Mouse (Mus musculus): ENCODE results near the gene Sfmbt1. TPM values are rescaled to one million over a fixed set of nuclear protein-coding genes. Genes with fewer than 3 reads are reported as not detected.
"Not testable (repeated sequence)": the region's sequence is repeated elsewhere in the genome, so short reads cannot be mapped to it uniquely, and the experiment has no call there.

Gene Sfmbt1
- polyA plus RNA-seq, 1 experiment from 2014 or later = 17.8 TPM

DNA sequence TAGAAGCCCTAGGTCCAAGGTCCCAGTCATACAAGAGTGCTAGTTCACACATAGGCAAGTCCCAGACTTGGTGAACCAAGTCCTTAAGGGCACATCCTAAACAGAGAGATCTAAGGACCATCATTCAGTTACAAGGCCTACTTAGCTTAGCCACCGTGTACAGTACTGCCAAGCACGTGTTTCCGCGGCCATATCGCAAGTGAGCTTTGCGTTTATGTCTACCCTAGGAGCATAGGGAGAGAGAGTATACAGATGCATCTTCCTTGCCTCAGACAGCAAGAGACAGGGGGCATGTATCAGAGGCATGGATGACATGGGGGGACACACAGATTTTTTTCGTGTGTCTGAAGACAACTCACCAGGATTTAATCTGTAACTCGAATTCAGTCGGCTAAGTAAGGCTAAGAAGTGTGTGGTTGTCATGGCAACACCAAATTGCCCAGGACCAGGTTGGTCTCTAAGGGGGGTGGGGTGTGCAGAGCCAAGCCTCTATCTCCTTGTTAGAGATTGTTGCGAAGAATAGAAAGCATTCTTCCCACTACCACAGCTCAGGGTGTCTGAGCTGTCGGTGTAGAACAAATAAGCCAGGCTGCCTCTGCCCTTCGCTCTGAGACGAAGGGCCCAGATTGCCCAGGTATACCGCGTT, 17.1 kb upstream of the Sfmbt1 start:
- Histone ChIP-seq H3K27me3 (ENCODE audit: insufficient read depth, poor library complexity, severe bottlenecking) (no peaks in the 10 kb centered on the region), H3K9me3 (no peaks in the 10 kb centered on the region), H3K4me1 (replicated peaks) (peaks cover 5% of the 10 kb centered on the region; the same call in 1 of the 2 replicates), H3K36me3 (peaks cover 10% of the 10 kb centered on the region; the same call in 1 of the 2 replicates), H3K4me3 (no peak overlapping the region), H3K27ac (no peak overlapping the region)
- WGBS = 81% methylated on average over 15 of the region's 15 CpGs
- DNase-seq (ENCODE audit: low spot score) = no peak

DNA sequence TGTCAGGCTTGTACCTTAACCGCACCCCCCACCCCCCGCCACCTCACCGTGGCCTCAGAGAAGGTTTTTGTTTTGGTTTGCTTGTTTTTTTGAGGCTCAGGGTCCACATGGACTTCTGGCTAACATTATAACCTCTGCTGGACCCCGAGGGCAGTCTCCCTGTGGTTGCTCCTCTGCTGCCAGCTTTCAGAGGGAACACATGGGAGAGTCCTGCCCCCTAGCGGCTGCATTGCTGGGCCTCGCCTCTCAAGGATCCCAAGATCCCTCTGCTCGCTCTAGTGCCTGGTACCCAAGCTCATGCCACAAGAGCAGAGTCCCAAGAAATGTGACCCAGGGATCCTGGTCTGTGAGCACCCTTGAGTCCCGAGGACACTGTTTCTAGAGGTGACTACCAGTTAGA, 15.0 kb upstream of the Sfmbt1 start:
- H3K36me3 ChIP-seq = no peaks in the 10 kb centered on the region
- H3K27ac ChIP-seq = no peak overlapping the region; the same call in 1 of the 2 replicates
- no peak overlapping the region for H3K4me3 ChIP-seq
- DNase-seq (ENCODE audit: low spot score) = peak; percentile 73
- no peaks in the 10 kb centered on the region for H3K9me3 ChIP-seq
- WGBS = 30% methylated on average over 8 of the region's 8 CpGs
- H3K4me1 ChIP-seq (replicated peaks) = peaks cover 5% of the 10 kb centered on the region; the same call in 1 of the 2 replicates
- H3K27me3 ChIP-seq (ENCODE audit: insufficient read depth, poor library complexity, severe bottlenecking) = no peaks in the 10 kb centered on the region

DNA sequence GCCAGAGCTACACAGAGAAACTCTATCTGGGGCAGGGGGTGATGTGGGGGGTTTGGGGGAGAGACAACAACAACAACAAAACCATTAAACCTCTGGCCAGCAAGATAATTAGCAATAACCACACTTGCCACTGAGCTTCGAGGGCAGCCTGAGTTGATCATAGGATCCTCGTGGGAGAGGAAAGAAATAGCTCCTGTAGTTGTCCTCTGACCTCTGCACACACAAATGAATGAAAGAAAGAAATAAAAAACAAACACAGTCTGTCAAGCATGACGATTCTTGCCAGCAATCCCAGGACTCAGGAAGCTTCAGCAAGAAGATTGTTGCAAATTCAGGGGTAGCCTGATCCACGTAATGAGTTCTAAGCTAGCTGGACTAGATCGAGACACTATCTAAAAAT, 12.1 kb upstream of the Sfmbt1 start:
- no peak overlapping the region for H3K27ac ChIP-seq
- 46% methylated on average over 5 of the region's 5 CpGs for WGBS
- no peaks in the 10 kb centered on the region for H3K9me3 ChIP-seq
- no peak overlapping the region for H3K4me3 ChIP-seq
- H3K4me1 ChIP-seq (replicated peaks) = peaks cover 5% of the 10 kb centered on the region; the same call in 1 of the 2 replicates
- no peaks in the 10 kb centered on the region for H3K27me3 ChIP-seq (ENCODE audit: insufficient read depth, poor library complexity, severe bottlenecking)
- no peaks in the 10 kb centered on the region for H3K36me3 ChIP-seq
- DNase-seq (ENCODE audit: low spot score) = no peak

DNA sequence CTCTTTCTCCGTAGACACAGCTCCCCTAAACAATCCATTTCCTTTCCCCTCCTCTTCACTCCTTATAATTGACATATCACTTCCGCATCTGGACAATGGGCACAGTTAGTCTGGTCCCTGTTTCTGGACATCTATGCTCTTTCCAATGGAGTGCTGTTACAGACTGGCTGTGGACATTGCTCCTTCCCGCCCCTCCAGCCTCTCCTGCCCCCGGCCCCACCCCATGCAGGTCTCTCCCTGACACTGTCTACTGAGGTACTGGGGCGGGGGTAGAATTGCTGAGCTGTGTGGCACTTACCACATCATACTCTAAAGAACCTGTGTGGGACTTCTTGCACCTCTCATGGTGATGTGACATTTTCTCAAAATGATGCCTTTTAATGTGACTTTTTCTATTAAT, 11.6 kb upstream of the Sfmbt1 start:
- DNase-seq (ENCODE audit: low spot score) = no peak
- no peak overlapping the region for H3K27ac ChIP-seq
- H3K36me3 ChIP-seq = no peaks in the 10 kb centered on the region
- no peak overlapping the region for H3K4me3 ChIP-seq
- no peaks in the 10 kb centered on the region for H3K9me3 ChIP-seq
- WGBS = 79% methylated on average over 5 of the region's 5 CpGs
- H3K27me3 ChIP-seq (ENCODE audit: insufficient read depth, poor library complexity, severe bottlenecking) = no peaks in the 10 kb centered on the region
- peaks cover under 1% of the 10 kb centered on the region; the same call in 1 of the 2 replicates for H3K4me1 ChIP-seq (replicated peaks)

DNA sequence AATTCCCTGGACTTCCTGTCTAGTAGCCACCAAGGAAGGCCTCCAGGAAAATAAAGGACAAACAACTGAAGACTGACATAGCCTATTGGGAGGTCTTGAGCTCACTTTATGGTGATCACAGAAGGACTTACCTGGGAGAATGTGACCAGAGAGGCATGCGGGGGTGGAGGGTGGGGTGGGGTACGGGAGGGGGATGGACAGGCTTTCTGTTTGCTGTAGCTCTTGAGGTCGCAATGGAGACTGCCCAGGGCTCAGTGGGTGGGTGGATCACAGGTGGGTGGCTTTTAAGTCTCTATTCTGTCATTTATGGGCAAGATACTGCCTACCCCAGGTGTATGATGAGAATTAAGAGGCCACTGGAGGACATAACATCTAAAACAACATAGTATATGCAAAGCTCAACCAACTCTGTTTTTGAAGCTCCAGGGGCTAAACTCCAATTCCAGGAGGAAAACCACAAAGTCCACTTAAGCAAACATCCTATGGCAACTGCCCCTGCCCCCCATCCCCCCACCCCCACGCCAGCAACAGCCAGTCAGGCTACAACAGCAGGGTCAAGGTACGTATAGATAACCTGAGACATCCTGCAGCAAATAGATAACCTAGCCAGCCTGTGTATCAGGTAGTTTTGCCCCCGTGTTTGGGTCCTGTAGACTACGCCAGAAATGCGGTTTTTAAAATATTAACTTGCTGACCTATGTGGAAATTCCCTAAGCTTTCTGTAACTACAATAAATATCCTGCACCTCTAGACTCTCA, 10.4 kb upstream of the Sfmbt1 start:
- 81% methylated on average over 8 of the region's 8 CpGs for WGBS

DNA sequence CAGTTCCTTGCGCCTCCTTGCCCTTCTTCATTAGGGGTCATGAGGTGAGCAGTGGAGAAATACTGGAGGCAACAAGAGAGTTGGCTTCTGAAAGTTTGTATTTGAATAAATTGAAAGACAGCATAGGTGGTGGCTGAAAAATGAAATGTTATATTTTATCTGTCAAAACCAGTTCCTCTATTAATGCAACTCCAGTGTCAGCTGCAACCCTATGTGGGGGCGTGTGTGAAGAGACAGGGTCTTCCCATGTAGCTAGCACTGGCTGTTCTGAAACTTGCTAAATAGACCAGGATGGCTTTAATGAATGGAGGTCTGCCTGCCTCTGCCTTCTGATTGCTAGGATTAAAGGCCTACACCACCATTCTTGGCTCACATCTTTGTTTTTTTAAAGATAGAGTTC, 2.8 kb upstream of the Sfmbt1 start:
- DNase-seq (ENCODE audit: low spot score) = no peak
- Histone ChIP-seq H3K4me3 (no peak overlapping the region), H3K4me1 (replicated peaks) (peaks cover 12% of the 10 kb centered on the region), H3K36me3 (no peaks in the 10 kb centered on the region), H3K9me3 (no peaks in the 10 kb centered on the region), H3K27ac (no peak overlapping the region), H3K27me3 (ENCODE audit: insufficient read depth, poor library complexity, severe bottlenecking) (peaks cover 15% of the 10 kb centered on the region)
- WGBS = 93% methylated on average over 2 of the region's 2 CpGs

More for the DNA sequence above, 10.4 kb upstream of the Sfmbt1 start:
- no peak overlapping the region for H3K4me3 ChIP-seq
- no peaks in the 10 kb centered on the region for H3K36me3 ChIP-seq
- H3K9me3 ChIP-seq = no peaks in the 10 kb centered on the region
- no peak overlapping the region for H3K27ac ChIP-seq
- no peak for DNase-seq (ENCODE audit: low spot score)
- H3K27me3 ChIP-seq (ENCODE audit: insufficient read depth, poor library complexity, severe bottlenecking) = no peaks in the 10 kb centered on the region
- no peaks in the 10 kb centered on the region for H3K4me1 ChIP-seq (replicated peaks)

DNA sequence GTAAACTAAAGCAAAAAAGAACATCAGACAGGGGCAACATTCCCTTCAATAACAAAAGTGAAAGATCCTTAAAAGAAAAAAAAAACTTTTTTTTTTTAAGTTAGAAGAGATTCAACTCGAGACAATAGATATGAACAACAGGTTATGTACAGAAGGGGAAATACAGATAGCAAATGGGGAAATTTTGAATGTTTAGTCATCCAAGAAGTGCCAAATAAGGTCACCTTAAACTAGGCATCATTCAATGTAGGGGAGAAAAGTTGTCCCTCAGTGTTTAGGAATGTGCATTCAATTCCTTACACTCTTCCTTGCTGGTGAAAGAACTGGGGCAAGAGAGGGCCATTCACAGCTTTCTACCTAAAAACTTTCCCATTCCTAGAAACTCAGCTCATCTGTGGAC, 880 bp upstream of the Sfmbt1 start:
- no peak overlapping the region for H3K27ac ChIP-seq

DNA sequence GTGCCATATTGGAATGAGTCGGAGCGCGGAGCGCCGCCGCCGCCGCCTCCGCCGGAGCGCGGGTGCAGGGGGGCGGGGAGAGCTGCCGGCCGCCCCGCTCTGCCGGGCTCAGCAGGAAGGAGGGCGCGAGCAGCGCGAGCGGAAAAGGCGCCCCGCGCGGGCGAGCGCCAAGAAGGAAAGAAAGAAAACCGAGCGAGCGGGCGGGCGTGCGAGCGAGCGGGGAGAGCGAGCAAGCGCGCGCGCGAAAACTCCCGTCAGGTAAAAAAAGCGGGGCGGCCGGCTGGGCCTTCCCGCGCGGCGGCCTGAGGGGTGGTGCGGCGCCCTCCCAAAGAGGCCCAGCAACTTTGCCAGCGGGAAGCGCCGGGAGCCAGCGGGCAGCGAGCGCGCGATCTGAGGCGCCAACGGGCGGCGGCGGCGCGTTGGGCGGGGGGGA, 985 bp downstream of the Sfmbt1 start:
- H3K27ac ChIP-seq = peak overlapping the region; percentile 96
- peaks cover 25% of the 10 kb centered on the region for H3K4me1 ChIP-seq (replicated peaks)
- no peaks in the 10 kb centered on the region for H3K9me3 ChIP-seq
- H3K36me3 ChIP-seq = no peaks in the 10 kb centered on the region
- H3K4me3 ChIP-seq = peak overlapping the region; percentile 91
- DNase-seq (ENCODE audit: low spot score) = peak; percentile 85
- H3K27me3 ChIP-seq (ENCODE audit: insufficient read depth, poor library complexity, severe bottlenecking) = peaks cover 15% of the 10 kb centered on the region
- under 1% methylated on average over 66 of the region's 68 CpGs for WGBS

More for the DNA sequence above, 880 bp upstream of the Sfmbt1 start:
- H3K36me3 ChIP-seq = no peaks in the 10 kb centered on the region
- no peak for DNase-seq (ENCODE audit: low spot score)
- H3K4me1 ChIP-seq (replicated peaks) = peaks cover 25% of the 10 kb centered on the region
- no peaks in the 10 kb centered on the region for H3K9me3 ChIP-seq
- peaks cover 15% of the 10 kb centered on the region for H3K27me3 ChIP-seq (ENCODE audit: insufficient read depth, poor library complexity, severe bottlenecking)
- 91% methylated on average over 1 of the region's 1 CpGs for WGBS
- no peak overlapping the region for H3K4me3 ChIP-seq

DNA sequence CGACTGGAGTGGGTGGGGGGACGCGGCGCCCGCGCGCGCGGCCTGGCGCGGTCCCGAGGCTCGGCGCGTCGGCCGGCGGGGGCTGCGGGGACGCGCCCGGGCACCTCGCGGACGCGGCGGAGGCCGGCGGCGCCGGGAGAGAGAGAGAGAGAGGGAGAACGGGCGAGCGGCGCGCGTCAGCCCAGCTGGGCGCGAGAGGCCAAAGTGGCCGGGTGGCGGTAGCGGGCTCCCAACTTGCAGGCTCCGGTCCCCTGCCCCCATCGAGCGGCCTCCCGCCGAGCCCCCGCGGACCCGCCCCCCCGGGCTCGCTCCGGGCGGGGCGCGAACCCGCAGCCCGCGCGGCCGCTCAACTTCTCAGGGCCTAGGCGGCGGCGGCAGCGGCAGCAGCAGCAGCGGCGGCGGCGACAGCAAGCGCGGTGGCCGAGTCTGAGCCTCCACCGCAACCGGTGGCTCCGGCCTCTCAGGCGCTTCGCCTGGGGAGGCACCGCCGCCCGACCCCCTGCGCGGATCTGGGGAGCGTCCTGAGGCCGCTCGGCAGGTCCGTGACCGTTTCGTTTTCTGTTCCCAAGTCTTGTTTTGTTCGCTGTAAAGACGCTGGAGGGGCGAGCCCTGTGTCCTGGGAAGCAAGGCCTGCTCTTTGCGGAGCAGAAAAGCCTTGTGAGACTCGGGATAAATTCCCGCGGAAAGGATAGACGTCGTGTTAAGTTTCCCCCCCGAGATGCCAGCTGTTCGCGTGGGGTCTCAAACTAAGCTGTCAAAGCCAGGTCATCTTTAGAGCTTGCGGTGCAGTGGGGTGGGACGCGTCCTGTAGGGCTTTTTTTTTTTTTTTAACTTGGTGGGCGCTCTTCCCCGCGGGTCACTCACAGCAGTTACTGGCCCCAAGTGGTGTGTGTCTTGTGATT, 1.7 kb downstream of the Sfmbt1 start:
- H3K27me3 ChIP-seq (ENCODE audit: insufficient read depth, poor library complexity, severe bottlenecking) = peaks cover 15% of the 10 kb centered on the region
- DNase-seq (ENCODE audit: low spot score) = peak; percentile 75
- H3K4me1 ChIP-seq (replicated peaks) = peaks cover 25% of the 10 kb centered on the region
- under 1% methylated on average over 99 of the region's 106 CpGs for WGBS
- H3K4me3 ChIP-seq = peak overlapping the region; percentile 91
- H3K36me3 ChIP-seq = no peaks in the 10 kb centered on the region
- no peaks in the 10 kb centered on the region for H3K9me3 ChIP-seq
- H3K27ac ChIP-seq = peak overlapping the region; percentile 96

DNA sequence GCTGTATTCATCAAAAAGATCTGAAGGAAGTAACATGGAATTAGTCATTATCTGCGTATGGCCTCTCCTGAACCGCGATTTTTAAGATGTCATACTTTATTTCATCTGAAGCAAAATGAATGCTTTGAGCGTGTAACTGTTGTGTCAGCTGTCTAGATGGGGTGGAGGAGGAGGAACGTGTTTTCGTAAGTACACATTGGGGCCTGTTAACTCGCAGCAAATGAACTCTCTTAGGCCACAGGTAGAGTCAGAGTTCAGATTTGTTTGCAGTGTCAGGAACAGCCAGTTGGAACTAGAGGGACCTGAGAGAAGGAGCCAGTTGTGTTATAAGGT, 2.3 kb downstream of the Sfmbt1 start:
- WGBS = 4% methylated on average over 7 of the region's 7 CpGs
- Histone ChIP-seq H3K27ac (peak overlapping the region; percentile 96; the same call in 1 of the 2 replicates), H3K4me1 (replicated peaks) (peaks cover 25% of the 10 kb centered on the region), H3K27me3 (ENCODE audit: insufficient read depth, poor library complexity, severe bottlenecking) (peaks cover 15% of the 10 kb centered on the region), H3K36me3 (no peaks in the 10 kb centered on the region), H3K4me3 (peak overlapping the region; percentile 91), H3K9me3 (no peaks in the 10 kb centered on the region)
- DNase-seq (ENCODE audit: low spot score) = peak; percentile 10

DNA sequence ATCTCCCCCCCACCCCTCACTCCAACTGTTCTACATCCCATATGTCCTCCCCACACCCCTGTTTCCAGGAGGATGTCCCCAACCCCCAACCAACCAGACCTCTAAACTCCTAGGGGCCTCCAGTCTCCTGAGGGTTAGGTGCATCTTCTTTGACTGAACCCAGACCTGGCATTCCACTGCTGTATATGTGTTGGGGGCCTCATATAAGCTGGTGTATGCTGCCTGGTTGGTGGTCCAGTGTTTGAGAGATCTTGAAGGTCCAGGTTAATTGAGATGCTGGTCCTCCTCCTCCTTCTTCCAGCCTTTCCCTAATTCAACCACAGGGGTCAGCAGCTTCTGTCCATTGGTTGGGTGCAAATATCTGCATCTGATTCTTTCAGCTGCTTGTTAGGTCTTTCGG, 4.0 kb downstream of the Sfmbt1 start:
- H3K27ac ChIP-seq; H3K4me3 ChIP-seq; H3K36me3 ChIP-seq; H3K9me3 ChIP-seq; DNase-seq (ENCODE audit: low spot score): not testable (repeated sequence)
- H3K4me1 ChIP-seq (replicated peaks) = peaks cover 25% of the 10 kb centered on the region
- H3K27me3 ChIP-seq (ENCODE audit: insufficient read depth, poor library complexity, severe bottlenecking) = peaks cover 15% of the 10 kb centered on the region
- 98% methylated on average over 1 of the region's 1 CpGs for WGBS

DNA sequence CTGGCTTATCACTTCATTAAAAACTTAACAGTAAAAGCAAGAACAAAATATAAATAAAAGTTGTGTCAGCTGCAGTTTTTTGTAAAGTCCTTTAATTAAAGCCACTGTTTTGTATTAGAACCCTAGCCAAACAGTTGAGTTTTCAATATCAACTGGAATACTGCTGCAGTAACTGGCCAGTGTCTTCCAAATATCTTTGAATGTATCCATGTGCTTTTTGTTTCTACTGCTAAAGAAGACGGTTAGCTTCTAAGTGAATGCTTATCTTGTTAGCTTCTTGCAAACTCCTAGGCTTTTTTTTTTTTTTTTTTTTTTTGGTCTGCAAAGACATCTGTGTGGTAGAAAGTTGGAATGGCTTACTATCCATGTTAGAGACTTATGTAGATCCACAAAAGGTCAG, 4.9 kb downstream of the Sfmbt1 start:
- Histone ChIP-seq H3K36me3 (no peaks in the 10 kb centered on the region), H3K4me3 (no peak overlapping the region), H3K4me1 (replicated peaks) (peaks cover 25% of the 10 kb centered on the region), H3K27ac (no peak overlapping the region), H3K9me3 (no peaks in the 10 kb centered on the region), H3K27me3 (ENCODE audit: insufficient read depth, poor library complexity, severe bottlenecking) (peaks cover 7% of the 10 kb centered on the region)
- no peak for DNase-seq (ENCODE audit: low spot score)
- 91% methylated on average over 1 of the region's 1 CpGs for WGBS

Measured in hindbrain, embryonic 10.5 days (tissue).